Mouse (Mus musculus) adrenal gland, postnatal 4 days (tissue): Measurements from ENCODE around the gene Acat3. TPM values are rescaled to one million over a fixed set of nuclear protein-coding genes. Genes with fewer than 3 reads are reported as not detected.

Source experiments
- DNase-seq, 2 experiments: peaks; one replicate each; pipeline ENCODE4 v3.0.0; 2021 to 2022; ENCODE audit warnings: low spot score in 2 of 2, mixed read lengths in 2 of 2
- total RNA-seq, 2 experiments: library from RNA; stranded (reverse); gene quantifications; 2 replicates each; pipeline ENCODE4 v1.2.3; 2021

Gene Acat3
- total RNA-seq, 2 experiments from 2014 or later: 0.87 to 6.9 TPM

- no peak for DNase-seq
These were observed 64.7 kb downstream of the Acat3 start, which contains the start of gene Mrgprh for GRCm38 (mm10) chr17:12875734-12876133. Gene Mrgprh, plus strand, starts transcription at chr17:12876034.

Other genes with a start within 250 kb of the Acat3 start
- 10 to 100 TPM; 76.4 to 82.0 TPM for gene Igf2r, start 170.9 kb downstream of the Acat3 start, total RNA-seq
- gene Mas1, start 72.5 kb downstream of the Acat3 start, total RNA-seq: not detected
- under 1 TPM; 0.25 to 0.37 TPM for gene Mrgprh, start 64.6 kb downstream of the Acat3 start, total RNA-seq
- 1 to 10 TPM; 3.1 to 3.6 TPM for gene Pnldc1, start 30.4 kb downstream of the Acat3 start, total RNA-seq
- gene Tcp1, start 24.9 kb downstream of the Acat3 start, total RNA-seq: 100 to 1,000 TPM; 256 to 260 TPM
- 10 to 100 TPM; 86.7 to 89.9 TPM for gene Mrpl18, start 24.3 kb downstream of the Acat3 start, total RNA-seq
- 10 to 100 TPM; 56.5 to 57.6 TPM for gene Acat2, start 20.1 kb upstream of the Acat3 start, total RNA-seq
- gene Wtap, start 53.6 kb upstream of the Acat3 start, total RNA-seq: 10 to 100 TPM; 78.3 to 79.2 TPM
- gene Sod2, start 66.2 kb upstream of the Acat3 start, total RNA-seq: 100 to 1,000 TPM; 278 to 301 TPM
- gene Gpr31b, start 111.7 kb upstream of the Acat3 start, total RNA-seq: under 1 TPM in 1 of 2 experiments, not detected in 1; 0.51 TPM
- gene Tcp10b, start 120.5 kb upstream of the Acat3 start, total RNA-seq: 1 to 10 TPM; 1.2 TPM
- under 1 TPM; 0.70 to 0.90 TPM for gene Unc93a, start 191.2 kb upstream of the Acat3 start, total RNA-seq